Mouse (Mus musculus) liver, embryonic 14 days (tissue): ENCODE measurements around the gene Med15. TPM values are rescaled to one million over a fixed set of nuclear protein-coding genes. Genes with fewer than 3 reads are reported as not detected.

Experiments
- polyA plus RNA-seq: library from polyadenylated mRNA; depleted of rRNA; stranded (reverse); fragments of >200 nt; gene quantifications from 2 replicates; pipeline ENCODE4 v1.2.3, GENCODE M21; 2012; rRNA removed

Gene Med15
- polyA plus RNA-seq: 15.1 and 18.3 TPM in 2 replicates

DNA sequence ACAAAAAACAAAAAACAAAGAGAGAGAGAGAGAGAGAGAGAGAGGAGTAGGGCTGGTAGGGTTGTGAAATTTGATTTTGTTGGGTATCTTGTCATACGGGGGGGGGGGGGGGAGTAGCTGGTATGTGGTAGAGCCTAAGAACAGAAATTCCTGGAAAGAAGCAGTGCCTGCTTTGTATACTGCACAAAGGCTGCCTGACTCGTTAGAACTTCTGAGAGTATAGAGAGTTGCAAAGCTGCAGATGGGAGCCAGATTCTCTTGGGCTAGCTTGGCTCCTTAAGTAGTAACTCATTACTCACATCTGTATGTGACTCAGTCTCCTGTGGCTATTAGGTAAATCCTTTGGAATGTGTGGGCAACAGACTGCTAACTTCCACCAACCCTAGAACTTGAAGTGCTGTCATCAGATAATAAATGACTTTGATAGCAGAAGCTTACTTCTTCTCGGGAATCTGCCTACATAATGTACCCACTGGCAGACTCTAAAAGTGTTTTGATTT lies at the start of gene Med15:
TSS of gene Med15 (minus strand) at position 51 of the 500 bp plus-strand sequence.

DNA sequence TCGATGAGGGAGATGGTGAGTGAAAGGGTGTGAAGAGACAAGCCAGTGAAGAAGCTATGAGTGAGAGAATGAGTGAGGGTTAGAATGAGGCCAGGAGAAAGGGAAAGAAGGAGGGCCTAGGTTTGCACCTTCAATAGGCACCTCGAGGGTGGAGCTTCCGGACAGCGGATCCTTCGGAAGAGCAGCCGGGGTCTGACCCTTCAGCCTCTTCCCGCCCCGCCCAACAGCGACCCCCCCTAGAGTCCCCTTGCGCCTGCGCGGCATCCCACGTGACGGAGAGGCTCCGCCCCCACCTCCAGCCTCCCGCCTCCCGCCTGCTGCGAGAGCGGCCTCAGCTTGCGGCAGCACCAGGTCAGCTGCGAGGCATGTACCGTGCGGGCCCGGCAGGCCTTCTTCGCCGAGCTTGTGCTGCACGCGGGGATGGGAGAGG lies 26.7 kb upstream of the Med15 start, which contains the start of gene Klhl22:
TSS of gene Klhl22 (plus strand) at position 275 of the 430 bp plus-strand sequence.

DNA sequence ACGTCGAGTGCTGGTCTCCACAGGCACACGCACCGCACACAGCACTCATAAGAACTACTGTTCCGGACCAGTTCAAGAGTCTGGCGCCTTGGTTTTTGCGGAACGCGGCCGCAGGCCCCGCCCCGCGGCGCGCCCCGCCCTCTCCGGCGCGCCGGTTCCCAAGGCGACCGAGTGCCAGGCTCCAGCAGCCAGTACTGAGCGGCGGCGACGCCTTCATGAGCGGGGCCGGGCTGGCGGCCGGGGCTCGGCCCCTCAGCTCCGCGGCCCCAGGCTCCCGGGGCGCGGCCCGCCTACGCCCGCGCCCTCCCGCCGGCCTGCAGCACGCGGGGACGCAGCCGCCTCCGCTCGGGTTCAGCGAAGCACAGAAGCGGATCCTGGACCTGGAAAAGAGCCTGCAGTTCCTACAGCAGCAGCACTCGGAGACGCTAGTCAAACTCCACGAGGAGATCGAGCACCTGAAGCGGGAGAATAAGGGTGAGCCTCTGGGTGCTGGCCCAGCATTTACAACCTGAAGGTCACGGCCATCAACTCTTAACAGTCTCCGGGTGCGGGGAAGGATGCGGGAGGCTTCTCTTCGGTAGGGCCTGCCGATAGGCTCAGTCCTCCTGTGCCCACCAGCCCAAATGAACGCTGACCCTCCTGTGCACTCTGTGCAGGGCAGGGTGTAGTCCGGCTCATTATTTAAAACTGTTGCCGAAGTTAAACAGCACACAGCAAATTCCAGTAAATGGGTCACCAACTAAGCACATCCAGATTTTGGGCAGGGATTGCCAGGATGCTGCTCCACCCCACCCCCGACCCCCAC lies 86.2 kb downstream of the Med15 start, which contains the start of gene Ccdc74a:
TSS of gene Ccdc74a (plus strand) at position 161 of the 805 bp plus-strand sequence.

DNA sequence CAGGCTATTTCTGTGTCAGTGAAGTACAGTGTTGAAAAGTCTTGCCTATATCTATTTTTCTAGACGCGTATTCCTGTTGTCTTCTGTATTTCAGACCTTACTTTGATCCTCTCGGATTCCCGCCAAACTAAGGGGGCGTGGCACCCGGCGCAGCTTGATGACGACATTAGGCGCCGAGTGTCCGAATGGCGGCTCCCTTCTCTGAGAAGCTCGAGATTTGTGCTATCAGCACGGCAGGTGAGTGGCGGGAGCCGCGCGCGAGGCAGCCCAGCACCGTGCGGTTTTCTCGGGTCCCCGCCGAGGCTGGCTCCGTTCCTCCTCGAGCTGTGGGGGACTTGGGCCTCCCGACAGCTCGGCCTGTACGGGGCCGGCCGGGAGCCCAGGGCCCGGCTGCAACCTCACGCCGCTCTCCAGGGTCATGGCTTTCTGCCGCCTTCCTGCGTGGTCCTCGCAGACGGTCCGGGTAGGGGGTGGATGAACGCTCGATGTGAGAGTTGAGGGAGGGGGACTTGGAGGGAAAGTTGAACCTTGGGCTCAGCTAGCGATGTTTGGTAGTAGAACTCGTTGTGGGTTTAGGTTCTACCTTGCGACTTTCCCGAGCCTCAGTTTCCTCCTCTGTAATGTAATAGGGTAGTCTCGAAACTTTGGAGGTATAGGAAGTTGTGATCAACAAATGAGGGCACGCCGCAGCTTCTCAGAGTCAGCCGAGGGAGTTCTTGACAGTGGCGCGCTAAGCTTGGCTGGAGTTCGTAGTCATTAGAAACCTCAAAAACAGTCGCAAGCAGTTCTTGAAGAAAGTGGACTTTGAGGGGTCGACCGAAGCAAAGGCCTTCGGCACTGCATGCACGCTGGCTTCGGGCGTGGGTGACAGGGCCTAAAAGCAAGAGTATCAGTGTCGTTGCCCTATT lies 113.2 kb downstream of the Med15 start, which contains the start of gene Smpd4:
TSS of gene Smpd4 (plus strand) at position 157 of the 908 bp plus-strand sequence.

Other genes with a start within 250 kb of the Med15 start
- 1.1 and 1.2 TPM in 2 replicates for gene Aifm3, start 243.3 kb downstream of the Med15 start, polyA plus RNA-seq
- gene Lztr1, start 224.2 kb downstream of the Med15 start, polyA plus RNA-seq: 27.5 and 30.4 TPM in 2 replicates
- gene Thap7, start 201.8 kb downstream of the Med15 start, polyA plus RNA-seq: 18.2 and 20.8 TPM in 2 replicates
- 0.05 TPM in 1 of 2 replicates, not detected in the other for gene Lrrc74b, start 171.6 kb downstream of the Med15 start, polyA plus RNA-seq
- gene P2rx6, start 171.0 kb downstream of the Med15 start, polyA plus RNA-seq: 0.05 and 0.06 TPM in 2 replicates
- gene Slc7a4, start 149.7 kb downstream of the Med15 start, polyA plus RNA-seq: 0.93 and 1.2 TPM in 2 replicates
- 25.6 and 30.4 TPM in 2 replicates for gene Smpd4, start 113.5 kb downstream of the Med15 start, polyA plus RNA-seq
- 1.7 and 2.2 TPM in 2 replicates for gene Ccdc74a, start 86.4 kb downstream of the Med15 start, polyA plus RNA-seq
- gene Klhl22, start 26.7 kb upstream of the Med15 start, polyA plus RNA-seq: 11.3 and 11.4 TPM in 2 replicates
- 2.8 and 3.5 TPM in 2 replicates for gene Scarf2, start 64.4 kb upstream of the Med15 start, polyA plus RNA-seq
- not detected in 2 replicates for gene B830017H08Rik, start 100.2 kb upstream of the Med15 start, polyA plus RNA-seq
- gene Car15, start 105.5 kb upstream of the Med15 start, polyA plus RNA-seq: 0.90 and 1.5 TPM in 2 replicates
- gene Gm20518, start 158.8 kb upstream of the Med15 start, polyA plus RNA-seq: 0.16 and 0.27 TPM in 2 replicates
- gene Tssk1, start 161.3 kb upstream of the Med15 start, polyA plus RNA-seq: 0.01 TPM in 1 of 2 replicates, not detected in the other
- 13.4 and 14.7 TPM in 2 replicates for gene Dgcr2, start 165.7 kb upstream of the Med15 start, polyA plus RNA-seq
- not detected in 2 replicates for gene Tssk2, start 165.7 kb upstream of the Med15 start, polyA plus RNA-seq
- 7.5 and 7.8 TPM in 2 replicates for gene Ess2, start 178.5 kb upstream of the Med15 start, polyA plus RNA-seq
- gene Gsc2, start 182.2 kb upstream of the Med15 start, polyA plus RNA-seq: not detected in 2 replicates
- 31.6 and 36.1 TPM in 2 replicates for gene Slc25a1, start 195.3 kb upstream of the Med15 start, polyA plus RNA-seq
- 0.33 and 0.36 TPM in 2 replicates for gene Vpreb2, start 247.5 kb upstream of the Med15 start, polyA plus RNA-seq